Mouse (Mus musculus): Measurements from ENCODE around the gene Ell3.

Gene Ell3

GRCm38 (mm10) chr2:121396624-121397023 lies 47.5 kb downstream of the Ell3 start:
- in situ Hi-C loops (cut with MboI, MseI), result loop anchor here in 1 of 2 experiments (5.0 kb wide), 2 partner anchors 39 to 214 kb away; partner anchors contain the start of genes Ckmt1 and Ppip5k1

All from T-helper 17 cell (primary cell).